Mouse (Mus musculus) cerebellum, adult 18-20 months (tissue): ENCODE measurements at regions not wholly inside any gene's neighbourhood (a gene's known extent, or its start where the extent isn't known, plus 50 kb on each side); places are given as distances from the start of the nearest gene placed in this dataset.
A peak's percentile ranks its signal among the peaks of the same experiment; 100 is the strongest.
"Not testable (repeated sequence)": the region's sequence is repeated elsewhere in the genome, so short reads cannot be mapped to it uniquely, and the experiment has no call there.

Experiments
- DNase-seq, 2 experiments: peaks; one replicate each; pipeline ENCODE4 v3.0.0; 2021

DNA sequence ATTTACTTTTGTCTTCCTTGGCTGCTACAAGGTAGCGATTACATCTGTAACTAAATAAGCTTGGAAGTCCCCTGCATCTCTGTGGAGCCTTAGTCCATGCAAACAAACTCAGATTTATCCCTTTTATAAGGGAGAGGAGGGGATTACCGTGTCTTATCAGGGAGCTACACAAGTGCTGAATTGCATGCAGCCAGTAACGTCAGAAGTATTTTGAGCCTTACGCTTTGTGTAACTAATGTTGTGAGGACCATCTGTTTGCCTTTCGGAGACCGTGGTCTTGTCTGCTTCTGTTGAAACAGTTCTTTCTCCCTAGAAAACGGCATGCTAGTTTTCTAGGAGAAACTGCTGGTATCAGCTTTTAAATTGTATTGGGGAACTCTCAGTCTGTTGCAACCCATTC, 58.0 kb upstream of the Dmrta1 start:
- DNase-seq = no peak

DNA sequence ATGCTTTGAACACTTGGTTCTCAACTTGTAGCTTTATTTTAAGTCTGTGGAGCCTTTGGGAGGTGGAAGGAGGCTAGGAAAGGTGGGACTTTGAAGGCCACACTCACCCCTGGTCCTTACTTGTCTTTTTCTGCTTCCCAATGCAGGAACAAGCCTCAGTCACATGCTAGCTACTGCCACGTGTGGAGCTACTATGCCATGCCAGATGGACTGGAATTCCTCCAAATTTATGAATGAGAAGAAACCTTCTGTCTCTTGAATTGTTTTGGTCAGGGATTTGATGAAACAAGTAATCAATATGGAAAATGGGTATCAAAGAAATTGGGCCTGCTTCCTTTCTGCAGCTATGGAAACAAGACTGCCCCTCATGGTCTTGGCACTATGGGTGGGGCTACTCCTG, 74.5 kb upstream of the Dmrta1 start:
- no peak for DNase-seq

DNA sequence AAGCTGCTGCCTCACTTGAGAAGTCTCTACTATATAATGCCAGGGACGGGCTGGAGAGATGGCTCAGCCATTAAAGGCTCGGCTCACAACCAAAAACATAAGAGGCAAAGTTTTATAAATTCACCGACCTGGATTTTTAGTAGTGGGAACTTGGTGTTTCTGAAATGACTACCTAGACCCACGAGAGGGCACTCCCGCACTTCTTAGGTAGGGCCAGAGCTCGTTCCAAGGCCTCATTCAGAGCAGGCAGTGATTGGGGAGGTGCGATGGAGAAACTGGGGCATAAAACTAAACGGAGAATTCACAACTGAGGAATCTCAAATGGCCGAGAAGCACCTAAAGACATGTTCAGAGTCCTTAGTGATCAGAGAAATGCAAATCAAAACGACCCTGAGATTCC, 103.7 kb upstream of the Dmrta1 start:
- peak; percentile 7 to 13 for DNase-seq

DNA sequence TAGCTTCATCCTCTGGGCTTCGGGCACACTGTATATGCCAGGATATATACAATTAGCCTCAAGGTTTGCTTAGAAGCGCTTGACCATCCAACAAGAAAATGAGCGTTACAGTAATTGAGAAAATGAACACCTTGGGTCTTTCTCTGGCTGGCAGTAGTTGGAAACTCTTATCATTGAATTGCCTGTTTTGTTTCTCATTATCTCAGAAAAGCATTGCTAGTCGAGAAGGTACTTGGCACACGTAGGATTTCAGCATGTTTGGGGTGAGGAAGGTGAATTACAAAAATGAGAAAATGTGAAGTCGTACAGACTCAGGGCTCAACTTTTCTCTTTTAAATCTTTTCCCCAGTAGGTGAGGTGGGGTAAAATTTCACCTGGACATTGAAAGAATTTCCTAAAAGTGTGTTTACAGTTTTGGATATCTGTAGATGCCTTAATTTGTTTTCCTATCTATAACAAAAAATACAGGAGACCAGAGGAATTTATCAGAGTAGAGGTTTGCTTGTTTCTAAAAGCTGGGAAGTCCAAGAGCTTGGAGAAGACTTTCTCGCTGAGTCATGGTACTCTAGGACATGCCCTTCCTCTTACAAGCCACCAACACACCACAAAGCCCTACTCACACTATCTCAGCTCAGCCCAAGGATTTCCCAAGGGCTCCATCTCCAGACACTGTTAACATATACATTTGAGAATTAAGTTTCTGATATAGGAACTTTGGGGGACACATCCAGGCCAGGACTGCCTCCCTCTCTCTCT, 124.3 kb upstream of the Dmrta1 start:
- no peak for DNase-seq

- no peak for DNase-seq
Measured at GRCm38 (mm10) chr4:89552556-89552955, 126.7 kb upstream of the Dmrta1 start.

GRCm38 (mm10) chr4:89550515-89550914, 128.7 kb upstream of the Dmrta1 start:
- no peak for DNase-seq

DNA sequence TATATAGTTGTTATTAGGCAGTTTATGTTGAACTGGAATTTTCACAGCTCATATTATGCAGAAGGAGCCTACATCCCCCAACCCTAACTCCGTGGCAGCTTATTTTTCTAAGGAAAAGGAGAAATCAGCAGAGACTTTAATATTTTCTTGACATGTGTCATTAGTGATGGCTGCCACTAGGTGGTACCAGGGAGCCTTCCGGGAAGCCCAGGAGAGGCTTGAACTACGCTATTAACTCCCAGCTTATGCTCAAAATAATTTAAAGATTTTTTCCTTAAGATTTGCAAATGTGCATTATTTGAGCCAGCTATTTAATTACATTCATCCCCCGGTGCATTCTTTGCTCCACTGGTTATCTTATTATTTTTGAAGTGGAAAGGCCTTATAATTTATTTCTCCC, 146.8 kb upstream of the Dmrta1 start:
- DNase-seq = peak; percentile 22 to 53

DNA sequence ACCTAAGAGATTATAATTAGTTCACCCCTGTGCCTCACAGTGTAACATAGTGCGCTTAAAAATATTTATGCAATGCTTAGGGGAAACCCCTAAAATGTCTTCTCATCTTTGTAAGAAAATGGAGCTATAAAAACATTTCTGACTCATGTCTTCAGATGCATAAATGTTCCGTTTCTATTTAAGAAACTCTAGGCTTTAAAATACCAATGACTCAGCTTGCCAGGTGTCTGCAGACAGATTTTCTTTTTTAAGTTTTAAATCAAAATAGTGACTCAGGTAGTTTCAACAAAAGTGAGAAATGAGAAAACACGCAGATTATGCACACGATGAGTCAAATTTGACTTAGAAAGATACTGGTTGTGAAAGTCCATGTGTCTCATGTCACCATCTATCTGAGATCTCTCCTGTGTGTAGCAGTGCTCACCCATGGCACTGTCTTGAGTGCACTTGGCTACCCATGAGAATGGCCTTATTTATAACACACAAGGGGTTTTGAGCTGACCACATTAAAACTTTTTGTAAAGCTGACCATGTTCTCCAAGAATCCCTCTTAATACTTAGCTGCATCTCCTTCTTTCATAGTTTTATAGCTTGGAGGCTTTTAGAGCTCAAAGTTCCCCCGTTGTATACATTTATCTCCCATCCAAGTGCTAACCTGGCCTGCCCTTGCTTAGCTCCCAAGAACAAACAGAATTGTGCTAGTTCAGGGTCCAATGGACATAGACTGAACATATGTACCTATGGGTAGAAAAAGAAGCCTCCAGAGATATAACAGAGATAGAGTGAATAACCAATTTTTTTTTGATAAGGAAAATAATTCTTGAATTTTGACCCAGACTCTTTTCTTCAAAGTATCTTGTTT, 149.0 kb upstream of the Dmrta1 start:
- DNase-seq = no peak

DNA sequence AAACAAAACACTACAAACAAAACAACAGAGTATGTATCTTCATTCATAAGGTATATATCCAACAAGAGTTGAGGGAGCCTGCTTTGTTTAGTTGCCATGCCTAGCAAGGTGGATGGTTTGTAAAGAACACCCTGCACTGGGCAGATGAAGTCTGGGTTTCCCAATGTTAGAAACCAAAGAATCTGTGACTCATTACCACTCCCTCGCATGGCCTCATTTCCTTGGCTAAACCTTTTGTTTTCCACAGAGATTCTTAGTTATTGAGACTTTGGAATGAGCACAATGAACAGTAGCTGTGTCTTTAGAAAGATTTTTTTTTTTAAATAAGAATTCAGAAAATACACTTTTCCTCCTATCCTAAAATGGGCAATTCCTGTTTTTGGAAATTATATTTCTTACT, 151.3 kb upstream of the Dmrta1 start:
- no peak for DNase-seq

DNA sequence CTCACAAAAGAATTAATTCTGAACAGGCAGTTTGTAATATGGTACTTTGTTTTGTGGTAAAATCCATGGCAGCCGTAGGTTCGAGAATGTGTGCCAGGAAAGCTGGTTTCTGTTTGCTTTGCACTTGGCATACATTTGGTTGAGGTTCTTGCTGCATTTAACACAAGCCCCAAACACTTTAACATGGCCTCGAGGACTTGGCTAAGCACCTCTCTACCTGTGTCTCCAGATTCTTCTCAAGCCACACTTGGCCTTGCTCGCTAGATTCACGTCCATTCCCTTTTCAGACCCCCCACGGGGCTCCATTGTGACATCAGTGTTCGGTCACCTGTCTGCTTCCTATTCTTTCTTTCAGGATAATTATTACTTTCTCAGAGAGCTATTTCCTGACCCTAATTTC, 151.9 kb upstream of the Dmrta1 start:
- DNase-seq = no peak

GRCm38 (mm10) chr4:89525525-89525924, 153.7 kb upstream of the Dmrta1 start:
- not testable (repeated sequence) for DNase-seq

DNA sequence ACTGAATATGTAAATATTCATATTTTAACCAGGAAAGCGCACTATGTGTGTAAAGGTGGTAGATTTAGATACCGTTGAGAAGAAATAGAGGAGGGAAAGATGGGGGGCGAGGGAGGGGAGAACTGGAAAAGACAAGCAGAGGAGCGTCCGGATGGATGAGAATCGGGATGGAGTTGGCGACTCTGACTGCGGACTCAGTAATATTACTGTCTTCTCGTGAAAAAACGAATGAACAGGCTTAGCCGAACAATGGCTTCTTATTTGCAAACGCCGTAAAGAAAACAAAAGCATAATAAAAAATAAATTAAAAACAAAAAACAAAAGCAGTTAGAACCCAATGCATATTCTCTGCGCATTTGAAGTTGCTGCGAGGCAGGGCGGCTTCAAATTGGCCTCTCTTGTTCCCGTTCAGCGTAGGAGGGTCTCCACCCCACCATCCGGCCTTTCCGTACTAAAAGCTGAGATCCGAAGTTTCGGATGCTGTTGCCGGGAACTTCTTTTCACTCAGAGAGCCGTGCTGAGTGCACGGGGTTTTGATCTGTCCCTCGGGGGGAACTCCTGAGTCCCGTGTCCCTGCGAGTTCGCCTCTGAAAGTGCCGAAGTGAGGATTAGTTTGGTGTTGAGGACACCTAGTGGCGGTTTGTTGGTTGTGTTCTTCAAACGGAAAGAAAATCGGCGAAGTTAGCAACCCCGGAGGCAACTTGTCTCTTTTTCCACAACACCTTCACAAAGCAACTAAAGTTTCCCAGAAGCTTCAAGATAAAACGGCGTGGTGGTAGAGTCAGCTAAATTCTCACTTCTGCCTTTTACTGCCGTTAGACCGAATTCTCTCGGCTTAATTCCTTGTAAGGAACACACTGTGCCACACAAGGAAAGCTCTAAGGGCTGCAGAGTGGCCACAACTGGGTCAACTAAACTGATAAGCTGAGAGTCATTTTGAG, 154.7 kb upstream of the Dmrta1 start:
- peak; percentile 43 to 57 for DNase-seq

DNA sequence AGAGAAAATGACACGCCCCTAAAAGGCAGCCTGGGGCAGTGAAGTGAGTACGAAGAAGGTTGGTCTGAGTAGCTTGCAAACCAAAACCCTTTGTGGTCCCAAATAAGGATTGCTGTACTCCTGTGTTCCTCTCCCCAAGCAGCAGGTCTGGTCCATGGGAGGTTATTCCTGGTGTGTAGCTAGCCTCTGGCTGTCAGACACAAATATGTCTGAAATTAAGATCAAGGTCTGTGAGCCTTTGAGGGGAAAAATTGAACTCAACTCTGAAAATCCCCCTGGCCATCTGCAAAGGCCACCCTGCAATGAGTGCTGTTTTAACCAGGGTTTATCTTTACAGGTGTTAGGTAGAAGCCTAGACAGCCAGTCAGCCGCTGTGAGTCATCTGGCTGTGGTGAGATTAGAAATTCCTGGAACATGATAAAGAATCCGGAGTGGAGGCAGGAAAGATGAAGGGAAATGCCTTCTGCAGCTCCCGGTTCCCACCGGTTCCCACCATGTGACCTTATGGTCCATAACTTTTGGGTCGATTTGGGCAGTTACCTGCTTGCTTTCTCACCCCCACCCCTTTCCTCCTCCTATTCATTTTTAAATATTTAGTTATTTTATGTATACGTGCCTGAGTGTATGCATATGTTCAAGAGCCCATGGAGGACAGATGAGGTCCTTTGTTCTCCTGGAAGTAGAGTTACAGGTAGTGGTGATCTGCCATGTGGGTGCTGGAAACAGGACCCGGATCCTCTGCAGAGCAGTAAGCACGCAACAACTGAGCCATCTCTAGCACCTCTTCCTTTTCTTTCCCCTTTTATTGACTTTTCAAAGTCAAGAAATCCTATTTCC, 155.6 kb upstream of the Dmrta1 start:
- no peak for DNase-seq

GRCm38 (mm10) chr4:89518027-89518426, 161.2 kb upstream of the Dmrta1 start:
- no peak for DNase-seq

- no peak for DNase-seq
Measured at GRCm38 (mm10) chr4:89515823-89516411, 163.3 kb upstream of the Dmrta1 start.

DNA sequence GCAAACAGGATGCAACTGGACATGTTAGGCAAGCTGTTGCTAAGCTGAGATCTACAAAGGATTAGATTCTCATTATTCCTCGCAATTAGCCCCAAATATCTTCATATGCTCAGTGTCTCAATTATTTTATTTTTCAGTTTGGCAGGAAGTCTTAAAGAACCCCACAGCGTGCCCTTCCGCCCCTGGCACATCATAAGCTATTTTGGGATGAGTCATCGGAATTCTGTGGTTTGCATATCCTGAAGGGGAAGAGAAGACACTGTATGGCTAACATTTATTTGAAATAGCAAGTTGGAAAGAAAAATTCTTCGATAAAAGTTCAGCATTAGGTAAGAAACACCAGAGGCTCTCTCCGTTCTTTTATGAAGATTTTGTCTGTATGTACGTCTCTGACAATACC, 164.3 kb upstream of the Dmrta1 start:
- DNase-seq = no peak

- DNase-seq = no peak
Measured at GRCm38 (mm10) chr4:89510593-89510992, 168.6 kb upstream of the Dmrta1 start.

GRCm38 (mm10) chr4:89509655-89510391, 169.4 kb upstream of the Dmrta1 start:
- DNase-seq = no peak

- DNase-seq = no peak
Measured at GRCm38 (mm10) chr4:89508103-89508763, 171.0 kb upstream of the Dmrta1 start.

- no peak for DNase-seq
Measured at GRCm38 (mm10) chr4:89505368-89505819, 173.8 kb upstream of the Dmrta1 start.
